Mouse (Mus musculus) brain, embryonic 14.5 days (tissue): ENCODE measurements around the gene March9.

Source experiments
- CTCF ChIP-seq: fragments of 200-500 bp; IDR thresholded peaks from 2 replicates; pipeline ENCODE4 v1.5.1; 2012; ENCODE audit warnings: inconsistent platforms, mild to moderate bottlenecking, moderate library complexity, borderline replicate concordance; ENCODE audit not compliant: insufficient read depth, insufficient read length; ENCODE audit errors: extremely low read depth
- POLR2A ChIP-seq: fragments of 200-500 bp; IDR thresholded peaks from 2 replicates; pipeline ENCODE4 v1.6.1; 2012; ENCODE audit warnings: mild to moderate bottlenecking, inconsistent platforms, borderline replicate concordance; ENCODE audit not compliant: poor library complexity, insufficient read depth, insufficient read length, severe bottlenecking; ENCODE audit errors: extremely low read depth

- TF ChIP-seq POLR2A (no peak), CTCF (no peak)
Measured at GRCm38 (mm10) chr10:127069281-127070189, 9.6 kb upstream of the March9 start.
